8 mouse cellular contexts compared by ENCODE assay signal in genomic region chr11:59526472-59527080, GRCm38 (mm10). TPM values are rescaled to one million over a fixed set of nuclear protein-coding genes. Genes with fewer than 3 reads are reported as not detected.
DNase-seq lines count a peak whose midpoint lies in the region; ATAC-seq lines count a peak whose summit lies in the region.

TSS of gene Zkscan17 (minus strand) at chr11:59526751.

- H3K9me3 ChIP-seq in hindbrain, embryonic 15.5 days: no peaks in the 10 kb centered on the region
- H3K9me3 ChIP-seq in lung, embryonic 16.5 days (ENCODE audit: control insufficient read depth, low read length): no peaks in the 10 kb centered on the region

- 0 out of 2 replicates have a peak, but pooled peaks cover 6% of the 10 kb centered on the region for H3K4me1 ChIP-seq in hindbrain, embryonic 15.5 days (replicated peaks)
- H3K4me1 ChIP-seq in lung, embryonic 16.5 days (replicated peaks; ENCODE audit: control insufficient read depth, insufficient read depth, low read length): no peaks in the 10 kb centered on the region

- H3K27ac ChIP-seq in hindbrain, embryonic 15.5 days (replicated peaks): no peak within 1 kb of the TSS
- H3K27ac ChIP-seq in lung, embryonic 16.5 days (ENCODE audit: low read length): no peak within 1 kb of the TSS

- H3K4me2 ChIP-seq in hindbrain, embryonic 15.5 days: no peak within 1 kb of the TSS
- no peak within 1 kb of the TSS for H3K4me2 ChIP-seq in lung, embryonic 16.5 days (ENCODE audit: low read depth, low read length)

- WGBS in hindbrain, embryonic 15.5 days: 50% methylated on average over 8 of the region's 8 CpGs
- WGBS in lung, embryonic 16.5 days: 61% methylated on average over 7 of the region's 8 CpGs

- no peak within 1 kb of the TSS for H3K4me3 ChIP-seq in hindbrain, embryonic 15.5 days
- H3K4me3 ChIP-seq in lung, embryonic 16.5 days (ENCODE audit: low read length): no peak within 1 kb of the TSS

- ATAC-seq in hindbrain, embryonic 15.5 days (ENCODE audit: low FRiP score, low read depth): no peak
- ATAC-seq in lung, embryonic 16.5 days (ENCODE audit: low read depth): no peak

- no peaks in the 10 kb centered on the region for H3K27me3 ChIP-seq in hindbrain, embryonic 15.5 days
- H3K27me3 ChIP-seq in lung, embryonic 16.5 days (ENCODE audit: control insufficient read depth, insufficient read depth, low read depth, low read length): no peaks in the 10 kb centered on the region

- H3K9ac ChIP-seq in hindbrain, embryonic 15.5 days: no peak within 1 kb of the TSS
- H3K9ac ChIP-seq in lung, embryonic 16.5 days (ENCODE audit: low read length): no peak within 1 kb of the TSS

- DNase-seq in heart, adult 11 months: peak; percentile 91
- DNase-seq in heart, adult 9 months (ENCODE audit: low spot score in 2 of 2): no peak
- peak; percentile 94 for DNase-seq in ZHBTc4 (ENCODE audit: low read depth, low spot score)
- no peak for DNase-seq in gastrocnemius, adult 18-20 months (ENCODE audit: low spot score)
- DNase-seq in retina, postnatal 7 days (ENCODE audit: low read depth, low spot score): peak; percentile 59
- DNase-seq in urinary bladder, postnatal 4 days (ENCODE audit: low spot score in 2 of 2): no peak

- H3K36me3 ChIP-seq in hindbrain, embryonic 15.5 days: no peaks in the 10 kb centered on the region
- H3K36me3 ChIP-seq in lung, embryonic 16.5 days (ENCODE audit: control insufficient read depth, insufficient read depth, low read length): no peaks in the 10 kb centered on the region

RNA-seq across cellular contexts. Expression of gene Zkscan17, which starts in this region (rescaled TPM):
- total RNA-seq in gastrocnemius, adult 18-20 months (2021): 10 to 100 TPM; 14.3 to 15.6 TPM
- 13.9 and 14.7 TPM in 2 replicates for polyA plus RNA-seq in hindbrain, embryonic 15.5 days (2015; fragmentation: Nextera tagmentation; extraction: Ambion mirVana)
- 24.5 and 25.2 TPM in 2 replicates for polyA plus RNA-seq in lung, embryonic 16.5 days (2015; fragmentation: Nextera tagmentation; extraction: Ambion mirVana)

Comparison
In these comparisons a context has a peak if more than half of its experiments do, and no peak if none do; other contexts are left out.
1. DNase-seq: peak in heart, adult 11 months (single experiment), ZHBTc4 (single experiment) and retina, postnatal 7 days (single experiment); none in heart, adult 9 months (0 of 2), gastrocnemius, adult 18-20 months (single experiment) and urinary bladder, postnatal 4 days (0 of 2).